Mouse (Mus musculus): ENCODE data around the gene Sspo. TPM values are rescaled to one million over a fixed set of nuclear protein-coding genes. Genes with fewer than 3 reads are reported as not detected.
"Not testable (repeated sequence)": the region's sequence is repeated elsewhere in the genome, so short reads cannot be mapped to it uniquely, and the experiment has no call there.

The Sspo gene
- total and polyA plus RNA-seq, 2 experiments: 0.83 to 2.0 TPM

DNA sequence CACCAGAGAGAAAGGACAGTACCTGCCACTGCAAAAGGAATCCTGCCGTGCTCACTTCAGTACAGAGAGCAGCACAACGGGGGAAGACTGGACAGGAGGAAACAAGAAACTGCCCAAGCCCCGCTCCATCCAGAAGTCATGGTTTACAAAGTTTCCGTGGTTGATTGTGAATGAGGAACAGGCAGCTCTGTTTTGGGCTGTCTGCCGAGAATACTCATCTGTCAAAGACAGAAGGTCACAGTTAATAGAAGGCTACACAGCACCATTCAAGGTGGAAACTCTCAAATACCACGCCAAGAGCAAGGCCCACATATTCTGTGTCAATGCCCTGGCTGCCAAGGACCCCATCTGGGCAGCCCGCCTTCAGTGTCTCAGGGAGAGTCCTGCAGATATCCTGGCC is 63.8 kb downstream of the Sspo start:
- H3K27ac ChIP-seq (replicated peaks; ENCODE audit: insufficient read depth, low read depth, low read length): no peak overlapping the region
- no peak overlapping the region for H3K9ac ChIP-seq (ENCODE audit: low read depth, low read length)
- peaks cover 25% of the 10 kb centered on the region for H3K36me3 ChIP-seq (ENCODE audit: control insufficient read depth, insufficient read depth, low read length)
- no peaks in the 10 kb centered on the region for H3K79me2 ChIP-seq (ENCODE audit: control insufficient read depth, insufficient read depth, low read length)
- H3K27me3 ChIP-seq (ENCODE audit: control insufficient read depth, insufficient read depth, low read length): no peaks in the 10 kb centered on the region
- no peaks in the 10 kb centered on the region for H3K4me1 ChIP-seq (ENCODE audit: control insufficient read depth, insufficient read depth, low read length)
- no peak for DNase-seq (ENCODE audit: extremely low read depth, low read depth, low spot score)
- H3K4me3 ChIP-seq (ENCODE audit: insufficient read depth, low read depth, low read length): no peak overlapping the region
- TF ChIP-seq CTCF (IDR thresholded peaks at IDR 0.05; ENCODE audit: low read depth, low read length): no peak
- TF ChIP-seq POLR2A (IDR thresholded peaks at IDR 0.05; ENCODE audit: extremely low read depth, insufficient read depth, low read length): no peak
- 91% methylated on average over 7 of the region's 7 CpGs for WGBS

DNA sequence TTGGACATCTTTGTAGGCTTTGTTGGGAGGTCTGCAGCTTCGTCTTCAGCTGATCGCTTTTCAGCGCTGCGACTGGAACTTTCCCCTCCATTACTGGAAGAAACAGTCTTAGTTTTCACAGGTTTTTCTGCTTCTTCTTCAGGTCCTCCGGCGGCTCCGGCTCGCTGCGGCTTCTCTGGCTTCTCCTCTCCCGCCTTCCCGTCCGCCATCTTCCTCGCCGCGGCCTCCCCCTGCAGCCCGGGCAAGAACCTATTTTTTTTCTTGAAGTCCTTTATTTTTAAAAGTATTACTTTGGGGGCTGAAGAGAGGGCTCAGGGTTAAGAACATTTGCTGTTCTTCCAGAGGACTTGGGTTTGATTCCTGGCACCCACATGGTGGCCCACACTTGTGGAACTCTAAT is 76.9 kb downstream of the Sspo start:
- not testable (repeated sequence) for H3K27ac ChIP-seq (replicated peaks; ENCODE audit: insufficient read depth, low read depth, low read length); DNase-seq (ENCODE audit: extremely low read depth, low read depth, low spot score); H3K36me3 ChIP-seq (ENCODE audit: control insufficient read depth, insufficient read depth, low read length); H3K9ac ChIP-seq (ENCODE audit: low read depth, low read length); H3K4me1 ChIP-seq (ENCODE audit: control insufficient read depth, insufficient read depth, low read length); H3K4me3 ChIP-seq (ENCODE audit: insufficient read depth, low read depth, low read length); H3K79me2 ChIP-seq (ENCODE audit: control insufficient read depth, insufficient read depth, low read length); H3K27me3 ChIP-seq (ENCODE audit: control insufficient read depth, insufficient read depth, low read length)
- WGBS: 98% methylated on average over 15 of the region's 16 CpGs

DNA sequence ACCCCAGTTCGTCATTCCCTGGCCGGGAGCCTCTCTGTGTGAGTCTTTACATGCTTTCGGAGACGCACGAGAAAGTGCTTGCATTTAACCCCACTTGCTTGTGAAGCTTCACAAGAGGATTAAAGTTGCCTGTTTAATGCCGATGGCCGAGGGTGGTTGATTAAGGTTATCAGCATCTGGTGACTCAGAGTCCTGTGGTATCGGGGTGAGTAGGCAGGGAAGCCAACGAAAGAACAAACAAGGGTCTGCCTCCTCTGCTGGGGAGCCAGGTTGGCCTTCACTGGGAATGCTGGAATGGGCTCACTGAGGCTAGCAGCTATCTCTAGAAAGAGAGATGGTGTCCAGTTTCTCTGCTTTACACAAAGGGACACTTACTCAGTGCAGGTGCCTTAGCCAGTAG is 79.9 kb downstream of the Sspo start:
- no peaks in the 10 kb centered on the region for H3K4me1 ChIP-seq (ENCODE audit: control insufficient read depth, insufficient read depth, low read length)
- no peak overlapping the region for H3K4me3 ChIP-seq (ENCODE audit: insufficient read depth, low read depth, low read length)
- no peaks in the 10 kb centered on the region for H3K27me3 ChIP-seq (ENCODE audit: control insufficient read depth, insufficient read depth, low read length)
- H3K36me3 ChIP-seq (ENCODE audit: control insufficient read depth, insufficient read depth, low read length): no peaks in the 10 kb centered on the region; the same call in 1 of the 2 replicates
- H3K79me2 ChIP-seq (ENCODE audit: control insufficient read depth, insufficient read depth, low read length): no peaks in the 10 kb centered on the region
- WGBS: 95% methylated on average over 9 of the region's 9 CpGs
- no peak overlapping the region for H3K27ac ChIP-seq (replicated peaks; ENCODE audit: insufficient read depth, low read depth, low read length)
- no peak overlapping the region for H3K9ac ChIP-seq (ENCODE audit: low read depth, low read length)
- TF ChIP-seq POLR2A (IDR thresholded peaks at IDR 0.05; ENCODE audit: extremely low read depth, insufficient read depth, low read length) (no peak), CTCF (IDR thresholded peaks at IDR 0.05; ENCODE audit: low read depth, low read length) (no peak)
- DNase-seq (ENCODE audit: extremely low read depth, low read depth, low spot score): no peak

DNA sequence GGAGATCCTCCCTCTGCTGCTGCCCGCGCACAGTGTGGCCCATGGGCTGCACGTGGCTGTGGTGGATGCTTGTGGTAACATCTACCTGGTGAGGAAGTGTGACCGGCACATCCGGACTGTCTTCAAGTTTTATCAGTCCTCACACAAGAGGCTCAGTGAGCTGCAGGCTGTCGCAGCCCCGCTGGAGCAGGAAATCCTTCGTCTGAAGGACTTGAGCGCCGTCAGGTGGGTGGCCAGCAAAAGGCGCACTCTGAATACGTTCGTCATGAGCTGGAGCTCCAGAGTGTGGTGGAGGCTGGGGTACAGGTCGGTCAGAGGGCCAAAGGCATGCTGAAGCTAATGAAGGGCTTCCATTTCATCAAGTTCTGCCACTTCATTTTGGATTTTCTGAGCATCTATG is 81.2 kb downstream of the Sspo start:
- TF ChIP-seq CTCF (IDR thresholded peaks at IDR 0.05; ENCODE audit: low read depth, low read length) (0 out of 2 replicates have a peak, but pooled peaks have one; percentile 9), POLR2A (IDR thresholded peaks at IDR 0.05; ENCODE audit: extremely low read depth, insufficient read depth, low read length) (no peak)
- WGBS: 85% methylated on average over 14 of the region's 14 CpGs

DNA sequence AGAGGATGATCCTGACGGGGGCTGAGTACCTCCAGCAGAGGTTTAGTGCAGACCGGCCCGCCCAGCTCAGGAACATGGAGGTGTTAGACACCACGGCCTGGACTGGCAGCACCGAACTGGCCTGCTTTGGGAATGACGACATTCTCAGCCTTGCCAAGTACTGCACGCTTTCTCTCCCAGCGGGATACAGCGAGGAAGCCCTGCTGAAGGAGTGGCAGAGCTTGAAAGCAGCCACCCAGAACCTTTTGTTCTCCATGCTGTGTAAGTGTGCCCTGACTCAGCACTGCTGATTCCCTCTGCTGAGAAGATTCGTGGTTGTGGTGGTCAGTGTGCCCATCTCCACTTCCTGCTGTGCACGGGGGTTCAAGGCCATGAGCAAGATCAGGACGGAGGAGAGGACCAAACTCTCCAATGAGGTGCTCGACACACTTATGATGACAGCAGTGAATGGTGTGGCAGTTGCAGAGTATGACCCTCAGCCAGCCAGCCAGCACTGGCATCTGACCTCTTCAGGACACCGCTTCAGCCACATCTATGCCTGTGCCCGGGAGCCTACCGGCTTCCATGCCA is 81.9 kb downstream of the Sspo start:
- no peak for DNase-seq (ENCODE audit: extremely low read depth, low read depth, low spot score)
- TF ChIP-seq CTCF (IDR thresholded peaks at IDR 0.05; ENCODE audit: low read depth, low read length) (no peak), POLR2A (IDR thresholded peaks at IDR 0.05; ENCODE audit: extremely low read depth, insufficient read depth, low read length) (no peak)
- Histone ChIP-seq H3K27me3 (ENCODE audit: control insufficient read depth, insufficient read depth, low read length) (no peaks in the 10 kb centered on the region), H3K36me3 (ENCODE audit: control insufficient read depth, insufficient read depth, low read length) (no peaks in the 10 kb centered on the region; the same call in 1 of the 2 replicates), H3K4me3 (ENCODE audit: insufficient read depth, low read depth, low read length) (no peak overlapping the region), H3K4me1 (ENCODE audit: control insufficient read depth, insufficient read depth, low read length) (no peaks in the 10 kb centered on the region), H3K79me2 (ENCODE audit: control insufficient read depth, insufficient read depth, low read length) (no peaks in the 10 kb centered on the region), H3K9ac (ENCODE audit: low read depth, low read length) (no peak overlapping the region), H3K27ac (replicated peaks; ENCODE audit: insufficient read depth, low read depth, low read length) (no peak overlapping the region)
- 83% methylated on average over 16 of the region's 16 CpGs for WGBS

More for the DNA sequence above, 81.2 kb downstream of the Sspo start:
- no peak overlapping the region for H3K9ac ChIP-seq (ENCODE audit: low read depth, low read length)
- H3K27me3 ChIP-seq (ENCODE audit: control insufficient read depth, insufficient read depth, low read length): no peaks in the 10 kb centered on the region
- no peaks in the 10 kb centered on the region for H3K4me1 ChIP-seq (ENCODE audit: control insufficient read depth, insufficient read depth, low read length)
- H3K27ac ChIP-seq (replicated peaks; ENCODE audit: insufficient read depth, low read depth, low read length): no peak overlapping the region
- no peak overlapping the region for H3K4me3 ChIP-seq (ENCODE audit: insufficient read depth, low read depth, low read length)
- no peaks in the 10 kb centered on the region for H3K79me2 ChIP-seq (ENCODE audit: control insufficient read depth, insufficient read depth, low read length)
- DNase-seq (ENCODE audit: extremely low read depth, low read depth, low spot score): no peak
- no peaks in the 10 kb centered on the region; the same call in 1 of the 2 replicates for H3K36me3 ChIP-seq (ENCODE audit: control insufficient read depth, insufficient read depth, low read length)

DNA sequence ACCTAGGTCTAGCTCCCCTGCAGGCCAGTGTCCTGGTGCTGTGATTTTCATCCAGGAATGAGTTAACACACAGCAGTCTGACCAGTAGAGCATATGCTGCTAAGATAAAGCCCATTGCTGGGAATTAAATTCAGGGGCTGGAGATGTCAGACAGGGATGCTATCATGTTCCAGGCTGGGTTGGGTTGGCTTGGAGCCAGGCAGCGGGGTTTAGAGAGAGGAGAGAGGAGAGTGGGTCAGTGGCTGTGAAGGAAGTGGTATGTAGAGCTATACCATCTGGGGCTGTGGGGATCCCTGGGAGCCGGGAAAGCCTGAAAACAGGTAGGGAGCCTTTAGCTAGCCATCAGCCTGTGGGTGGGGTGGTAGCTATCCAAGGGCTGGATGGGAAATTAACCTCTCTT is 82.8 kb downstream of the Sspo start:
- no peaks in the 10 kb centered on the region for H3K36me3 ChIP-seq (ENCODE audit: control insufficient read depth, insufficient read depth, low read length)
- H3K27ac ChIP-seq (replicated peaks; ENCODE audit: insufficient read depth, low read depth, low read length): no peak overlapping the region
- no peaks in the 10 kb centered on the region for H3K27me3 ChIP-seq (ENCODE audit: control insufficient read depth, insufficient read depth, low read length)
- H3K4me1 ChIP-seq (ENCODE audit: control insufficient read depth, insufficient read depth, low read length): no peaks in the 10 kb centered on the region
- DNase-seq (ENCODE audit: extremely low read depth, low read depth, low spot score): no peak
- TF ChIP-seq POLR2A (IDR thresholded peaks at IDR 0.05; ENCODE audit: extremely low read depth, insufficient read depth, low read length) (no peak), CTCF (IDR thresholded peaks at IDR 0.05; ENCODE audit: low read depth, low read length) (no peak)
- H3K79me2 ChIP-seq (ENCODE audit: control insufficient read depth, insufficient read depth, low read length): no peaks in the 10 kb centered on the region
- 73% methylated on average over 2 of the region's 2 CpGs for WGBS
- no peak overlapping the region for H3K9ac ChIP-seq (ENCODE audit: low read depth, low read length)
- H3K4me3 ChIP-seq (ENCODE audit: insufficient read depth, low read depth, low read length): no peak overlapping the region

All from liver, adult 2 months (tissue).